Mouse (Mus musculus): ENCODE measurements around the gene Cdk19.

DNA sequence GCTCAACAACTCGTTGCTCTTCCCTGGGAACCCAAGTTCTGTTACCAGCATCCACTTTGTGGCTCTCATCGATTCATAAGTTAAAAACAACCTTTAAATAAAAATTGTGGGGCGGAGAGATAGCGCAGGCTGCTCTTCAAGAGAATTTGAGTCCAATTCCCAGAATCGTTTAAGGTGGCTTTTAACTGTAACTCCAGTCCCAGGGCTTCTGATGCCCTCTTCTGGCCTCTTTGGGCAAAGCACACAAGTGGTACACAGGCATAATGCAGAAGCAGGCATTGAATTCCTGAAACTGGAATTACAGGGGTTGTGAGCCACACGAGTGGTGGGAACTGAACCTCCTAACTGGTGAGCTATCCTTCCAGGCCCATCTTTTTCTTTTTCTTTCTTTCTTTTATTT, 190.3 kb downstream of the Cdk19 start:
- TF ChIP-seq GATA1 (IDR thresholded peaks at IDR 0.05; ENCODE audit: low read length) (no peak), TAL1 (IDR thresholded peaks at IDR 0.05; ENCODE audit: low read length) (no peak)

Data from erythroblast, embryonic 14.5 days (primary cell).